Mouse (Mus musculus) limb, embryonic 12.5 days (tissue): ENCODE data around the gene Hjurp. TPM values are rescaled to one million over a fixed set of nuclear protein-coding genes. Genes with fewer than 3 reads are reported as not detected.

ENCODE experiments used
- ATAC-seq: fragments of 200-750 bp; cut with Nextera tagmentation; 2 replicates; pipeline ENCODE4 v1.8.0; 2017; ENCODE audit warnings: low read depth, moderate TSS enrichment; ENCODE audit not compliant: insufficient number of reproducible peaks, insufficient read depth, low FRiP score, low TSS enrichment
- H3K27ac ChIP-seq: fragments of 300-500 bp; sonication (generic); 2 replicates; pipeline ENCODE4 v1.5.1; 2016; ENCODE audit warnings: mild to moderate bottlenecking, moderate library complexity
- H3K27me3 ChIP-seq: fragments of 300-500 bp; sonication (generic); 2 replicates; pipeline ENCODE4 v1.6.1; 2016; ENCODE audit warnings: mild to moderate bottlenecking, moderate library complexity
- H3K36me3 ChIP-seq: fragments of 300-500 bp; sonication (generic); 2 replicates; pipeline ENCODE4 v1.6.1; 2016; ENCODE audit warnings: mild to moderate bottlenecking, moderate library complexity
- H3K4me1 ChIP-seq: fragments of 300-500 bp; sonication (generic); replicated peaks from 2 replicates; pipeline ENCODE4 v1.6.1; 2016
- H3K4me2 ChIP-seq: fragments of 300-500 bp; sonication (generic); 2 replicates; pipeline ENCODE4 v1.6.1; 2016; ENCODE audit warnings: mild to moderate bottlenecking, moderate library complexity
- H3K4me3 ChIP-seq: fragments of 300-500 bp; sonication (generic); replicated peaks from 2 replicates; pipeline ENCODE4 v1.5.1; 2016; ENCODE audit warnings: mild to moderate bottlenecking
- H3K9ac ChIP-seq: fragments of 300-500 bp; sonication (generic); replicated peaks from 2 replicates; pipeline ENCODE4 v1.6.1; 2016; ENCODE audit warnings: mild to moderate bottlenecking, moderate library complexity
- H3K9me3 ChIP-seq: fragments of 300-500 bp; sonication (generic); 2 replicates; pipeline ENCODE4 v1.6.1; 2016; ENCODE audit warnings: mild to moderate bottlenecking, moderate library complexity
- WGBS: fragments of 180-500 bp; shearing (Covaris S2); methylation state at CpG from one replicate; pipeline ENCODE4 v1.1.7; 2016; 5-methylcytosine and 5-hydroxymethylcytosine counted together
- polyA plus RNA-seq: library from polyadenylated mRNA; unstranded; fragments of >200 nt; fragmentation: Nextera tagmentation; extraction: Ambion mirVana; gene quantifications from 2 replicates; pipeline ENCODE4 v1.2.1, GENCODE M21; 2016

The Hjurp gene
- polyA plus RNA-seq, 1 experiment from 2014 or later, result 243 TPM

DNA sequence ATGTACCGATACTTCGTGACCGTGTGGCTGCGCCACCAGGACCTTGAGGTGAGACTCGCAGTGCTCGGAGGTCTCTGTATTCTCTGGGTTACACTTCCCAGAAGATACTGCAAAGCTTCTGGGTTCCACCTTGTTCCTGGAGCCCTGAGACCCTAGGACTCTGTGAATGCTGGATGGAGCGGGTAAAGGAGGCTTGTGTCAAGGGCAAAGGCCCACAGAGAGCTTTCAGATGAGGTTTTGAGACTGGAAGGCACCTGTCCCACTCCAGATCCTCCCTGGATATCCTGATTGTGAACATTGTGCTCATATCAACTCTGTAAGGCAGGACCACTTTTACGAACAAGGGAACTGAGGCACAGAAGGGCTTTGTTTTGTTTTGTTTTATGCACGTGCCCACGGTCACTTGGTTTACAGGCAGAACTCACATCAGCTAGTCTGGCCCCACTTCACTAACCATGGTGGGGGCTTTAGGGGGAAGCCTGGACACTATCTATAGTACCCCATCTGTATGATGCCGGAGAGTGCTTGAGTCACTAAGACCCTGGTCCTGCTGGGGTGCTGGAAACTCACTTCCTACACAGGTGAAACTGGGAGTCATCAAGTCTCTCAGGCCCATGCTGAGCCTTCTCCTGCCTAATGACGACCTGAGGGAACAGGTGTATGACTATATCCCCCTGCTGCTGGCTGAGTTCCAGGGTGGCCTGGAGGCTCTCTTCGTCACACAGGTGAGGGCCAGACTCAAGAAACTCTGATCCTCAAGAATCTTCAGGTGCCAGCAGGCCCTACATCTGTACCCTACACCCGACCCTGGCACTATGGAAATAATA is 43.8 kb downstream of the Hjurp start:
- no peaks in the 10 kb centered on the region for H3K36me3 ChIP-seq
- WGBS, result 68% methylated on average over 14 of the region's 14 CpGs
- no peak overlapping the region for H3K4me3 ChIP-seq
- H3K9me3 ChIP-seq, result peaks cover 97% of the 10 kb centered on the region
- no peak overlapping the region for H3K4me2 ChIP-seq
- no peaks in the 10 kb centered on the region for H3K4me1 ChIP-seq
- no peaks in the 10 kb centered on the region for H3K27me3 ChIP-seq
- no peak for ATAC-seq
- no peak overlapping the region for H3K9ac ChIP-seq
- no peak overlapping the region for H3K27ac ChIP-seq

DNA sequence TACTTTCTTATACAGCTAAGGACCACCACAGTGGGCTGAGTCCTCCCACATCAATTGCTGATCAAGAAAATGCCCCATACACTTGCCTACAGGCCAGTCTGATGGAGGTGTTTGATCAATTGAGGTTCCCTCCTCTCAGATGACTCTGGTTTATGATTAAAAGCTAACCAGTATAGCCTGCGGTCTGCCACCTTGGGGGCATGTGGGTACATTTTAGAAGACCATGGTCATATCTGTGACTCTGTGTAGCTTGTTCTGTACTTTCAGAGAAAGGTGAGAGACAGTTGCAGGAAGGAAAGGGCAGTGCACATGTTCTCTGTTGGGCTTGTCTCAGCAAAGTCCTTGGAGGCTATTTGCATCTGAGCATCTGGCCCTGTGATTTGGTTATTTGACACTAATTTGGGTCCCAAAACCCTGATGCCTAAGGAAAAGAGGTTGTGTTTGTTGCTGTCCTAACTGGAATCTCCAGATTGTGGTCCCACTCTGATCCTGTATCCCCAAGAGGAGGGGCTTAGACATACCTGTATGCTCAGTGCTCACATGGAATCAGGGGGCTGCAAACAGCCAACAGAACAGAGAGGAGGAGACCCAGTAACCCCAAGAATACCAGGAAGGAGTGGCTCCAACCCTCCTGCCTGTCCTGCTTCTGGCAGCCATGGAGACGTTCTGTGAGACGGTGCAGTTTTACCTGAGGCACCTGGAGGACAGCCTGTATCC is 44.6 kb downstream of the Hjurp start:
- H3K9me3 ChIP-seq, result peaks cover 97% of the 10 kb centered on the region
- no peaks in the 10 kb centered on the region for H3K4me1 ChIP-seq
- no peak overlapping the region for H3K4me2 ChIP-seq
- H3K27me3 ChIP-seq, result no peaks in the 10 kb centered on the region
- no peak overlapping the region for H3K9ac ChIP-seq
- 55% methylated on average over 3 of the region's 3 CpGs for WGBS
- H3K36me3 ChIP-seq, result no peaks in the 10 kb centered on the region
- H3K27ac ChIP-seq, result no peak overlapping the region
- no peak for ATAC-seq
- no peak overlapping the region for H3K4me3 ChIP-seq

DNA sequence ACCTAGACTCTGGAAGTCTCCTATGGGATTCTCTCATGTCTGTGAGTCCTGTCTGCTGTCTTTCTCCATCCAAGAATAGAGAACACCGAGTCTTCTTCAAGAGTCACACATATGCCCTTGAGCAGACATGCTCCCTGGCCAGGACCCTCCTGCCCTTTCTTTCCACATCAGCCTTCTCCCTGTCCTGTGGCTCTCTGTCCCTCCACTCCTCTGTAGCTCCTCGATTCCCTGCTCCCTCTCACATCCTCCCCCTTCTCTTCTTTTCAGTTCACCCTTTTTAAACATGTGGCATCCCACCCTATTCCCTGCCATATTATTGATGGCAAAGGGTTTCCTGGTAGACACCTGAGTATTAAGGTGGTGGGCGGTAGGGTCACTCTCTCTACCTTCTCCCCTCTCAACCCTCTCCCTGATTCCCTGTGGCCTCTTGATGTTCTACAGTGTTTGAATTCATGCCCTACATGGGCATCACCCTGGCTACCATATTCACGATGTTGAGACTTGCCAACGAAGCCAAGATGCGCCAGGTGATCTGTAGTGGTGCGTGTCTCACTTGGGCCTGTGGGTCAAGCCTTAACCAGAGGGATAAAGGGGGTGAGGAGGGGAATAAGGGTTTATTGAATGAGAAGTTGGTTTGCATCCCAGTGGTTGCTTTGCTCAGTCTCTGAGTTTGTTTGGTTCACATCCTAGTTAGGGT is 45.5 kb downstream of the Hjurp start:
- no peak overlapping the region for H3K27ac ChIP-seq
- ATAC-seq, result no peak
- H3K9ac ChIP-seq, result no peak overlapping the region
- no peaks in the 10 kb centered on the region for H3K36me3 ChIP-seq
- no peak overlapping the region for H3K4me2 ChIP-seq
- no peak overlapping the region for H3K4me3 ChIP-seq
- no peaks in the 10 kb centered on the region for H3K4me1 ChIP-seq
- no peaks in the 10 kb centered on the region for H3K27me3 ChIP-seq
- peaks cover 97% of the 10 kb centered on the region for H3K9me3 ChIP-seq
- WGBS, result 69% methylated on average over 7 of the region's 7 CpGs

DNA sequence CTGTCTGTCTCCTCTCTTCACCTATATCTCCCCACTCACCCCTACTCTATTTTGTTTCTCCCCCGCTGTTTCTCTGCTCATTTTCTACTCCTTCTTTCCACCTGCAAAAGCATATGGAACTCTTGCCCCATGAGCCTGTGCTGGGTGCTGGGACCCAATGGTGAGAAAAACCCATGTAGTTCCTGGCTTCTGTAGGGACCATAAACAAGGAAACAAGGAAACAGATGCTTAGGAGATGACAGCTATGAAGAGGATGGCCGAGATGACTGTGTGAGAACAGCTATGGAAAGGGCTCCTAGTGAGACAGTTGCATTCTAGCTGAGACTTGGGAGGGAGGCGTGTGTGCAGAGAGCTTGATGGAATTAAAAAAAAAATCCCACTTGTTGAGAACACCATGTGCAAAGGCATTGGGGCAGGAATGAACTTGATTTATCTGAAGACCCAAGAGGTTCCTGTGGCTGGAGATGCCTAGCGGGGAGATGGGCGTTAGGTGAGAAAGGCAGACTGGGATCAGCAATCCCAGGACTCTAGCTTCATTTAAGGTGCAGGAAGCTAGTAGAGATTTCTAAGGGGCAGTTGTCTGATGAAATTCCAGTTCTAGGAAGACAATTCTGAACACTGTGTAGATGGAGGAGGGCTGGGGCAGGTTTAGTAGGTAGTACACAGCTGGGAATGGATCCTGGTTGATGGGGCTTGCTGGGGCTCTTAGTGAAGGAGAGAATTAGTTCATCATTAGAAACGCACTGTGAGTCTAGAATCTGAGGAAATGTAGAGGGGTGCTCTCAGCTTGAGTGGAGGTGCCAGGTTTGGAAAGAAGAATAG is 46.2 kb downstream of the Hjurp start:
- Histone ChIP-seq H3K4me2 (no peak overlapping the region), H3K27ac (no peak overlapping the region), H3K4me1 (no peaks in the 10 kb centered on the region), H3K9ac (no peak overlapping the region), H3K27me3 (no peaks in the 10 kb centered on the region), H3K9me3 (peaks cover 100% of the 10 kb centered on the region), H3K4me3 (no peak overlapping the region), H3K36me3 (no peaks in the 10 kb centered on the region)
- ATAC-seq, result no peak
- WGBS, result 78% methylated on average over 6 of the region's 6 CpGs

DNA sequence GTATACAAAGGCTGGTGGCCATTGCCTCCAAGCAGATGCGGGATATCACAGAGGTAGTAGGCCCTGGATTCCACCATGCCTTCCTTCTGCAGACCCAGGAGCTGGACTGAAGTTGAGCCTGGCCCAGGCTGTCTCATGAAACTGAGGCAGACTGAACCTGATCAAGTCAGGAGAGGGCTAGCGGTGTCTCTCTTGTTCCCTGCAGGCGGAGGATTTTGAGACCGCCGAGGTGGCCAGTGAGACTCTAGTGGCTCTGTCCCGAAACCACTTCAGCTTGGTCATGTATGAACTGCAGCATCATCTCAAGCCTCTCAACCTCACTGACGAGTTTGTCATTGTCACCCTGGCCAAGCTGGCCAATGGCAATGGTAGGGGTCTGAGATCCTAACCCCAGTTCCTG is 47.0 kb downstream of the Hjurp start:
- Histone ChIP-seq H3K4me1 (no peaks in the 10 kb centered on the region), H3K27ac (no peak overlapping the region), H3K9me3 (peaks cover 100% of the 10 kb centered on the region), H3K4me2 (no peak overlapping the region), H3K36me3 (no peaks in the 10 kb centered on the region), H3K27me3 (no peaks in the 10 kb centered on the region), H3K9ac (no peak overlapping the region), H3K4me3 (no peak overlapping the region)
- 72% methylated on average over 7 of the region's 7 CpGs for WGBS
- ATAC-seq, result no peak

DNA sequence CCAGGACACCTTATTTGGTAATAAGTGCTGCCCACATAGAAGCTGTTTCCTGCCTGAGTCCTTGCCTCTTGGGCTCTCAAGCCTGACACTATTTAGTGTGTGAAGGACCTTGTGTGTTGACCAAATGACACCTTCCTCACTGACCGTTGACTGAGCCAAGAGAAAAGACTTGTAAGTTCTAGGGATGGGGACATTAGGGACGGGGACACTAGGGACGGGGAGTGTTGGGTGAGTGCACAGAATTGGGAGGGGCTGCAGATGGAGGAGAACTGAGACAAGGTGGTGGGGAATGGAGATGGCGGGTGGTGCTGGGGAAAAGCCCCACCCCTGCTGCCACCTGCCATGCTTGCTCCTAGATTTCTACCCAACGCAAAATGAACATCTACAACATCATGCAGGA is 47.4 kb downstream of the Hjurp start:
- Histone ChIP-seq H3K27ac (no peak overlapping the region), H3K4me3 (no peak overlapping the region), H3K27me3 (no peaks in the 10 kb centered on the region), H3K9me3 (peaks cover 98% of the 10 kb centered on the region), H3K36me3 (no peaks in the 10 kb centered on the region), H3K4me2 (no peak overlapping the region), H3K9ac (no peak overlapping the region), H3K4me1 (no peaks in the 10 kb centered on the region)
- WGBS, result 85% methylated on average over 5 of the region's 5 CpGs
- ATAC-seq, result no peak

DNA sequence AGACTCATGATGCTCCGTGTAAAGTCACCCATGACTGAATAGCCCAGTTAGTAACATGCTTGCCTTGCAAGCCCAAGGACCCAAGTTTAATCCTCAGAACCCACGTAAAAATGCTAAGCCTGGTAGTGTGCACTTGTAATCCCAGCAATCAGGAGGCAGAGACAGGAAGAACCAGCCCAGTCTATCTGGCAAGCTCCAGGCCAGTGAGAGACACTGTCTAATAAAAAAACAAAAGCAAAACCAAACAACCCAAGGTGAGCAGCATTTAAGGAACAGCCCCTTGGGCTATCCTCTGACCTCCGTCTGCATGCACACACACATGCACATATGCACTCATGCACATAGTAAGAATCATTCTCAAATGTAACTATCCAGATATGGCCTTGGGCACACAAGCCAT is 47.9 kb downstream of the Hjurp start:
- WGBS, result 83% methylated on average over 3 of the region's 3 CpGs

DNA sequence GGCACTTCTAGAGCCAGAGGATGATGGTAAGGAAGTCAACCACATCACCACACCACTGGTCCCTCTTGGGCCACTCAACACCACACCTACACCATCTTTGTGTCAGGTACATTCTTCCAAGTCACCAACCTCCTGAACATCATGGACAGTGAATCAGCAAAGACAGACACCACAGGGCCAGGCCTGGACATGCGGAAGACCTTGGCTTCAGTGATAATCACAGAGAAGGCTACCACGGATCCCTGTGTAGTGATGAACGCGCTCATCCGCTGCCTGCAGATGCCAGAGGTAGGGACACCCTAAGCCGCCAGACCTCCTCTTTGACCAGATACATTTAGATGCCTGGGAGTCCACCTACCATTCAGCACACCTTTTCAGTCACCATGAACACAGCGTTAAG is 49.3 kb downstream of the Hjurp start:
- no peak overlapping the region for H3K9ac ChIP-seq
- peaks cover 79% of the 10 kb centered on the region for H3K9me3 ChIP-seq
- no peaks in the 10 kb centered on the region for H3K4me1 ChIP-seq
- no peaks in the 10 kb centered on the region for H3K36me3 ChIP-seq
- no peak overlapping the region for H3K4me2 ChIP-seq
- WGBS, result 69% methylated on average over 7 of the region's 7 CpGs
- no peaks in the 10 kb centered on the region for H3K27me3 ChIP-seq
- no peak overlapping the region for H3K4me3 ChIP-seq
- no peak for ATAC-seq
- H3K27ac ChIP-seq, result no peak overlapping the region

More for the DNA sequence above, 47.9 kb downstream of the Hjurp start:
- peaks cover 94% of the 10 kb centered on the region for H3K9me3 ChIP-seq
- H3K4me2 ChIP-seq, result no peak overlapping the region
- no peak overlapping the region for H3K9ac ChIP-seq
- no peak for ATAC-seq
- H3K27me3 ChIP-seq, result no peaks in the 10 kb centered on the region
- H3K4me3 ChIP-seq, result no peak overlapping the region
- H3K4me1 ChIP-seq, result no peaks in the 10 kb centered on the region
- H3K36me3 ChIP-seq, result no peaks in the 10 kb centered on the region
- no peak overlapping the region for H3K27ac ChIP-seq

DNA sequence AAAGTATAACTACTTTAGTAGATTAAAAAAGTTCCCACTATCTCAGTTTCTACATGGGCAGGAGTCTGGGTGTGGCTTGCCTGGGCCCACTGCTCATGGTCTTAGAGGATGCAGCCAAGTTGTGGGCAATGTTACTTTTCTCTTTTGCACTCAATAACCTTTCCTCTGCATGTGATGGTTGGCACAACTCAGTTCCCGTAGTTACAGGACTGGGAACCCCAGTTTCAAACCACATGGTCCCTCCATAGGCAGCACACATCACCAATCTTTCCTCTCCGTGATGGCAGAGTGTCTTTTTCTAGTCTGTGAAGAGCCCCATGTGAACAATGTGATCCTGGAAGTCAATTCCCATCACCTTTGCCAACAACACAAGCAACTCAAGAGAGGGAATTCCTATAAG is 50.0 kb downstream of the Hjurp start:
- H3K4me2 ChIP-seq, result no peak overlapping the region
- H3K9me3 ChIP-seq, result peaks cover 73% of the 10 kb centered on the region
- H3K36me3 ChIP-seq, result no peaks in the 10 kb centered on the region
- no peaks in the 10 kb centered on the region for H3K4me1 ChIP-seq
- no peaks in the 10 kb centered on the region for H3K27me3 ChIP-seq
- no peak overlapping the region for H3K4me3 ChIP-seq
- H3K9ac ChIP-seq, result no peak overlapping the region
- no peak for ATAC-seq
- H3K27ac ChIP-seq, result no peak overlapping the region
- WGBS, result 61% methylated on average over 2 of the region's 2 CpGs

DNA sequence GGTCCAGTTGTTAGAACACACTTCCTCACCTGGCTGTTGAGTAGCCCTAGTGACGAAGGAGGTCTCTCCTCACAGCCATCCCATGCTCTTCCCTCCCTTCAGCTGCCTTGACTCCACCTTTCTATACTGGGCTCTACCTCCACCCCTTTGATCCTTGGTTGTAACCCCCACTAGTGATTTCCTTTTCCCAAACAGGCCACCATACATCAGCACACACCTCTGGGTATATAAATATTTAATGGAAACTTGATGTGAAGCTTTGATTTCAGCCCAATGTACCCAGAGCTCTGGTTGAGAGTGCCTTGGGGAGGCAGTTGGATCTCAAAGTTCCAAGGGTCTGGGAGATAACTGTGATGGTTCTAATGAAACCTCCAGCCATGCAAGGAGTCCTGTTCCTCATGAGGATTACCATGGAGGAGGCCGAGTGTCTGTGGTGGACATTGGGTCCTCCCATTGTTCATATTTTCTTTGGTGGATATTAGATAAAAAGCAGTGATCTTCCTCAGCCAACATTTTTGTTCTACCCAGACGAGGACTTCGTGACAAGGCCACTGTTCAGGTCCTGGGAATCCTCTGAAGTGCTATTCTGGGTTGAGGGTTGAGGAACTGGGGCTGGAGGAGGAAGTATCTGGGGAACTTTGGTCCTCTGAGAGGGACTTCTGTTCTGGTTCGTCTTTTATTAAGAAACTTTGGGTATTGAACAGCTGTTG is 50.6 kb downstream of the Hjurp start, which contains the start of gene Mroh2a:
TSS of gene Mroh2a (plus strand) at position 317 of the 710 bp plus-strand sequence.
- Histone ChIP-seq H3K27me3 (no peaks in the 10 kb centered on the region), H3K4me2 (no peak within 1 kb of the TSS), H3K9ac (no peak within 1 kb of the TSS), H3K36me3 (no peaks in the 10 kb centered on the region), H3K27ac (no peak within 1 kb of the TSS), H3K9me3 (peaks cover 66% of the 10 kb centered on the region), H3K4me3 (no peak within 1 kb of the TSS), H3K4me1 (no peaks in the 10 kb centered on the region)
- ATAC-seq, result no peak
- 58% methylated on average over 5 of the region's 5 CpGs for WGBS
